Mouse (Mus musculus): ENCODE data around the gene Tmem53. TPM values are rescaled to one million over a fixed set of nuclear protein-coding genes. Genes with fewer than 3 reads are reported as not detected.
"Not testable (repeated sequence)": the region's sequence is repeated elsewhere in the genome, so short reads cannot be mapped to it uniquely, and the experiment has no call there.

Gene Tmem53
- polyA plus RNA-seq, 1 experiment from 2014 or later, result 19.9 TPM

GRCm38 (mm10) chr4:117239153-117239552, 12.6 kb upstream of the Tmem53 start:
- ATAC-seq (ENCODE audit: low FRiP score, low TSS enrichment), result no peak
- Histone ChIP-seq H3K9me3 (ENCODE audit: low read length) (0 out of 2 replicates have a peak, but pooled peaks cover 4% of the 10 kb centered on the region), H3K36me3 (ENCODE audit: insufficient read depth, low read length) (no peaks in the 10 kb centered on the region), H3K27me3 (ENCODE audit: insufficient read depth, low read length) (no peaks in the 10 kb centered on the region), H3K9ac (replicated peaks; ENCODE audit: low read length) (no peak overlapping the region), H3K4me1 (ENCODE audit: insufficient read depth, low read length) (peaks cover 4% of the 10 kb centered on the region; the same call in 1 of the 2 replicates), H3K4me2 (replicated peaks; ENCODE audit: low read depth, low read length) (no peak overlapping the region), H3K4me3 (ENCODE audit: low read length) (no peak overlapping the region), H3K27ac (ENCODE audit: low read length) (no peak overlapping the region)
- 34% methylated on average over 2 of the region's 2 CpGs for WGBS

- WGBS, result 85% methylated on average over 6 of the region's 6 CpGs
- H3K4me3 ChIP-seq (ENCODE audit: low read length), result no peak overlapping the region
- H3K9ac ChIP-seq (replicated peaks; ENCODE audit: low read length), result no peak overlapping the region
- no peak overlapping the region for H3K27ac ChIP-seq (ENCODE audit: low read length)
- ATAC-seq (ENCODE audit: low FRiP score, low TSS enrichment), result no peak
- H3K9me3 ChIP-seq (ENCODE audit: low read length), result 0 out of 2 replicates have a peak, but pooled peaks cover 4% of the 10 kb centered on the region
- H3K27me3 ChIP-seq (ENCODE audit: insufficient read depth, low read length), result no peaks in the 10 kb centered on the region
- no peak overlapping the region for H3K4me2 ChIP-seq (replicated peaks; ENCODE audit: low read depth, low read length)
- H3K36me3 ChIP-seq (ENCODE audit: insufficient read depth, low read length), result no peaks in the 10 kb centered on the region
- H3K4me1 ChIP-seq (ENCODE audit: insufficient read depth, low read length), result peaks cover 4% of the 10 kb centered on the region; the same call in 1 of the 2 replicates
Observed at GRCm38 (mm10) chr4:117240867-117241266, 10.9 kb upstream of the Tmem53 start.

GRCm38 (mm10) chr4:117250982-117251381, 769 bp upstream of the Tmem53 start:
- Histone ChIP-seq H3K9me3 (ENCODE audit: low read length) (peaks cover 4% of the 10 kb centered on the region; the same call in 1 of the 2 replicates), H3K27me3 (ENCODE audit: insufficient read depth, low read length) (no peaks in the 10 kb centered on the region), H3K36me3 (ENCODE audit: insufficient read depth, low read length) (no peaks in the 10 kb centered on the region), H3K27ac (ENCODE audit: low read length) (no peak overlapping the region), H3K9ac (replicated peaks; ENCODE audit: low read length) (no peak overlapping the region), H3K4me3 (ENCODE audit: low read length) (no peak overlapping the region; the same call in 1 of the 2 replicates), H3K4me1 (ENCODE audit: insufficient read depth, low read length) (peaks cover 23% of the 10 kb centered on the region), H3K4me2 (replicated peaks; ENCODE audit: low read depth, low read length) (peak overlapping the region; percentile 65)
- ATAC-seq (ENCODE audit: low FRiP score, low TSS enrichment), result no peak
- 79% methylated on average over 1 of the region's 1 CpGs for WGBS

GRCm38 (mm10) chr4:117252351-117252750, 600 bp downstream of the Tmem53 start:
- H3K9me3 ChIP-seq (ENCODE audit: low read length), result peaks cover 4% of the 10 kb centered on the region; the same call in 1 of the 2 replicates
- peak overlapping the region; percentile 65 for H3K4me2 ChIP-seq (replicated peaks; ENCODE audit: low read depth, low read length)
- H3K27ac ChIP-seq (ENCODE audit: low read length), result peak overlapping the region; percentile 91
- H3K9ac ChIP-seq (replicated peaks; ENCODE audit: low read length), result peak overlapping the region; percentile 76
- H3K4me3 ChIP-seq (ENCODE audit: low read length), result peak overlapping the region; percentile 79
- H3K36me3 ChIP-seq (ENCODE audit: insufficient read depth, low read length), result no peaks in the 10 kb centered on the region
- no peaks in the 10 kb centered on the region for H3K27me3 ChIP-seq (ENCODE audit: insufficient read depth, low read length)
- peaks cover 25% of the 10 kb centered on the region for H3K4me1 ChIP-seq (ENCODE audit: insufficient read depth, low read length)
- 15% methylated on average over 5 of the region's 5 CpGs for WGBS
- ATAC-seq (ENCODE audit: low FRiP score, low TSS enrichment), result peak; percentile 5; the same call in 1 of the 2 replicates

- H3K27ac ChIP-seq (ENCODE audit: low read length), result peak overlapping the region; percentile 91
- peaks cover 25% of the 10 kb centered on the region for H3K4me1 ChIP-seq (ENCODE audit: insufficient read depth, low read length)
- H3K4me3 ChIP-seq (ENCODE audit: low read length), result peak overlapping the region; percentile 79
- H3K9me3 ChIP-seq (ENCODE audit: low read length), result peaks cover 4% of the 10 kb centered on the region; the same call in 1 of the 2 replicates
- ATAC-seq (ENCODE audit: low FRiP score, low TSS enrichment), result no peak
- H3K27me3 ChIP-seq (ENCODE audit: insufficient read depth, low read length), result no peaks in the 10 kb centered on the region
- 74% methylated on average over 5 of the region's 5 CpGs for WGBS
- H3K36me3 ChIP-seq (ENCODE audit: insufficient read depth, low read length), result no peaks in the 10 kb centered on the region
- H3K9ac ChIP-seq (replicated peaks; ENCODE audit: low read length), result no peak overlapping the region
- peak overlapping the region; percentile 65 for H3K4me2 ChIP-seq (replicated peaks; ENCODE audit: low read depth, low read length)
Observed at GRCm38 (mm10) chr4:117252755-117253154, 1.0 kb downstream of the Tmem53 start.

GRCm38 (mm10) chr4:117253218-117254016, 1.7 kb downstream of the Tmem53 start:
- Histone ChIP-seq H3K9me3 (ENCODE audit: low read length) (no peaks in the 10 kb centered on the region), H3K4me3 (ENCODE audit: low read length) (no peak overlapping the region), H3K4me2 (replicated peaks; ENCODE audit: low read depth, low read length) (no peak overlapping the region), H3K27me3 (ENCODE audit: insufficient read depth, low read length) (no peaks in the 10 kb centered on the region), H3K4me1 (ENCODE audit: insufficient read depth, low read length) (peaks cover 25% of the 10 kb centered on the region), H3K9ac (replicated peaks; ENCODE audit: low read length) (no peak overlapping the region), H3K36me3 (ENCODE audit: insufficient read depth, low read length) (no peaks in the 10 kb centered on the region), H3K27ac (ENCODE audit: low read length) (no peak overlapping the region)
- ATAC-seq (ENCODE audit: low FRiP score, low TSS enrichment), result no peak
- 67% methylated on average over 12 of the region's 12 CpGs for WGBS

GRCm38 (mm10) chr4:117254017-117254627, 2.4 kb downstream of the Tmem53 start:
- no peak overlapping the region for H3K4me2 ChIP-seq (replicated peaks; ENCODE audit: low read depth, low read length)
- 63% methylated on average over 5 of the region's 5 CpGs for WGBS
- H3K9ac ChIP-seq (replicated peaks; ENCODE audit: low read length), result no peak overlapping the region

GRCm38 (mm10) chr4:117254672-117255071, 2.9 kb downstream of the Tmem53 start:
- H3K27ac ChIP-seq (ENCODE audit: low read length), result no peak overlapping the region
- WGBS, result 63% methylated on average over 6 of the region's 6 CpGs
- H3K36me3 ChIP-seq (ENCODE audit: insufficient read depth, low read length), result no peaks in the 10 kb centered on the region
- H3K27me3 ChIP-seq (ENCODE audit: insufficient read depth, low read length), result no peaks in the 10 kb centered on the region
- no peaks in the 10 kb centered on the region for H3K9me3 ChIP-seq (ENCODE audit: low read length)
- no peak overlapping the region for H3K9ac ChIP-seq (replicated peaks; ENCODE audit: low read length)
- ATAC-seq (ENCODE audit: low FRiP score, low TSS enrichment), result no peak
- peaks cover 25% of the 10 kb centered on the region for H3K4me1 ChIP-seq (ENCODE audit: insufficient read depth, low read length)
- no peak overlapping the region for H3K4me2 ChIP-seq (replicated peaks; ENCODE audit: low read depth, low read length)
- no peak overlapping the region for H3K4me3 ChIP-seq (ENCODE audit: low read length)

More at GRCm38 (mm10) chr4:117254017-117254627, 2.4 kb downstream of the Tmem53 start:
- ATAC-seq (ENCODE audit: low FRiP score, low TSS enrichment), result no peak
- Histone ChIP-seq H3K36me3 (ENCODE audit: insufficient read depth, low read length) (no peaks in the 10 kb centered on the region), H3K9me3 (ENCODE audit: low read length) (no peaks in the 10 kb centered on the region), H3K27ac (ENCODE audit: low read length) (no peak overlapping the region), H3K4me1 (ENCODE audit: insufficient read depth, low read length) (peaks cover 25% of the 10 kb centered on the region), H3K27me3 (ENCODE audit: insufficient read depth, low read length) (no peaks in the 10 kb centered on the region), H3K4me3 (ENCODE audit: low read length) (no peak overlapping the region)

- not testable (repeated sequence) for ATAC-seq (ENCODE audit: low FRiP score, low TSS enrichment); H3K4me3 ChIP-seq (ENCODE audit: low read length); H3K4me2 ChIP-seq (replicated peaks; ENCODE audit: low read depth, low read length); H3K27ac ChIP-seq (ENCODE audit: low read length); H3K27me3 ChIP-seq (ENCODE audit: insufficient read depth, low read length); H3K9ac ChIP-seq (replicated peaks; ENCODE audit: low read length); H3K36me3 ChIP-seq (ENCODE audit: insufficient read depth, low read length); H3K9me3 ChIP-seq (ENCODE audit: low read length)
- H3K4me1 ChIP-seq (ENCODE audit: insufficient read depth, low read length), result peaks cover 16% of the 10 kb centered on the region
- 76% methylated on average over 6 of the region's 6 CpGs for WGBS
Observed at GRCm38 (mm10) chr4:117259909-117260308, 8.2 kb downstream of the Tmem53 start.

- H3K4me1 ChIP-seq (ENCODE audit: insufficient read depth, low read length), result peaks cover 12% of the 10 kb centered on the region
- no peak overlapping the region for H3K9ac ChIP-seq (replicated peaks; ENCODE audit: low read length)
- peaks cover 4% of the 10 kb centered on the region; the same call in 1 of the 2 replicates for H3K27me3 ChIP-seq (ENCODE audit: insufficient read depth, low read length)
- H3K4me3 ChIP-seq (ENCODE audit: low read length), result no peak overlapping the region
- H3K36me3 ChIP-seq (ENCODE audit: insufficient read depth, low read length), result no peaks in the 10 kb centered on the region
- H3K27ac ChIP-seq (ENCODE audit: low read length), result no peak overlapping the region
- ATAC-seq (ENCODE audit: low FRiP score, low TSS enrichment), result no peak
- H3K4me2 ChIP-seq (replicated peaks; ENCODE audit: low read depth, low read length), result no peak overlapping the region
- H3K9me3 ChIP-seq (ENCODE audit: low read length), result no peaks in the 10 kb centered on the region
- 79% methylated on average over 2 of the region's 2 CpGs for WGBS
Observed at GRCm38 (mm10) chr4:117261222-117261621, 9.5 kb downstream of the Tmem53 start.
